Mouse (Mus musculus) kidney, adult 18-20 months (tissue): ENCODE measurements around the gene Slc16a4.

ENCODE experiments used
- DNase-seq: peaks from one replicate; pipeline ENCODE4 v3.0.0; 2021

The Slc16a4 gene

GRCm38 (mm10) chr3:107290764-107291381, at the start of gene Slc16a4:
Slc16a4 (plus strand) TSS chr3:107291230.
- DNase-seq, result peak; percentile 75

DNA sequence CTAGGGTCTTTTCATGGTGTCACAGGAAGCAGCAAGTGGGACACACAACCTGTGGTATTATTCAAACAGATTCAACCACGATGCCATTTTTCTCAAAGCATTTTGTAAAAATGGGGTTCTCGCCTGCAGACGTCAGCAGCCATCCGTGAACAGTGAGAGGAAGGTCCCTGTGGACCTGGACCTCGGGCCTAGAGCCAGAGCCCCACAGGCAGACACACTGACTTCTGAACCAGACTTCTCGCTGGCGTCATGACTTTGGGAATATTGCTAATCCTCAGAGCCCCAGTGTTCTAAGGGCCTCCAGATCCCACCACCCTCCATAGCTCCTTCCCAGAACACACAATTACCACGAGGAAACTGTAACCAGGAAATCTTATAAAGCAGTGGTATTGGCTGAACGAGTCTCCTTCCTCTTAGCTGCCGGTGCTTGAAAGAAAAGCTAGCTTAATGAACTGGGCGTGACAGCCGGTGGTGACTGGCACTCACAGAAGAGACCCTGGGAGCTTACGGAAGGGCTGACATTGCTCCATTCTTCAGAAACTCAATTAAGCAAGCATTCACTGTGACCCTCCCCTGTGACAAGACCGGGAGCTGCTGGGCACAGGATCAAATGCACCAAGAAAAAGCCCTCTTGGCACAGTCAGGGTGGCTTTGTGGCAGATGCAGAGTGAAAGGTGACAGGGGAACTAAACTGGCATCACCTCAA, 49.5 kb upstream of the Slc16a4 start:
- peak; percentile 41 for DNase-seq

DNA sequence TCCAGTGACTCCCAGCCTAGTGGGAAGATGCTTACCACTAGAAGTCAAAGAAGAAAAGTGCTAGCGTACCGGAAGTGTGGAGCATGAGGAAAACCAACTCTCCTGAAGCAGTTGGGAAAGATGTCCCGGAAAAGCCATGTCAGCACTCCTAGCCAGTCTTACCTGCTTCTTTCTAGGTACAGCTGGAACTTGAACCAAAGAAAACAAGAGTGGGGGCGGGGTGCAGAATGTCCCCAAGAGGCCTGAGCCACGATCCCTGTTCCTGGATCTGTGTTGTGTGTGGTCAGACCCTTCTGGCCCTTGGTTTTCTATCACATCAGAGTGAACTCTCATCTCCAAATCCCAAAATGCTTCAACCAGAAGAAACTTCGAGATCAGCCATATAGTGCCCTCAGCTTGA, 44.2 kb upstream of the Slc16a4 start:
- DNase-seq, result no peak

DNA sequence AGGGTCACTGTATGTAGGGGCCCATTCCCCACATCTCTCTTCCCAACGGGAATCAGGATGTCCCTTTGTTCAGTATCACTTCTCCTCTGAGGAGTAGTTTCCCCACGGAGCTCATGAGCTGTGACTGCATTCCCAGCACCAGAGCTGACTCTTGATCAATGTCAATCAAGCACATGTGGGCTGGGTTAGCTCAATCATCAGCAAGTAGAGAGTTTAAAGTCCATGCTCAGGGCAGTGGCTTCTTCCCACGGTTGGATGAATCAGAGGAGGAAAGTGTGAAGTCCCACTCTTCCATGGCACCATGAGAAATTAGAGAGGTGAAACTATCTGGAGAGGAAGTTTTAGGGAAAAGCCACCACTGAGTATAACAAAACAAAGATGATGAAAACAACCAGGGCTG, 42.0 kb upstream of the Slc16a4 start:
- DNase-seq, result peak; percentile 31

DNA sequence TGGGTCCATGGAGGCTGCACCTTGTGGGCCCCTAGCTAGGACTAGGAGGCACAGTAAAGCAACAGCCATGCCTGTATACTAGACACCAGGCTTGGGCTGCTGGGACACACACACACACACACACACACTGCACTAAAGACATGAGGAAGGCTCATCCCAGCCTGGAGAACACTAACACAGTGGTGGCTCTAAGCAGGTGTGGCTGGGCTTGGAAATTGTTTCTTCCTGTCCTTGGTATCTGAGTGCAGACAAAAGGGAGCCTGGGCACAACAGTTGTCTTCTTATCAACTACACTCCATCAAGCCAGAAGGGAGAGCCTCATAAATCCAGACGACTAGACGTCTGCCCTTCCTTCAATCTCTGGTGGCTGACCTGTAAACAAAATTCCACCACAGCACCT, 40.7 kb upstream of the Slc16a4 start:
- DNase-seq, result no peak

DNA sequence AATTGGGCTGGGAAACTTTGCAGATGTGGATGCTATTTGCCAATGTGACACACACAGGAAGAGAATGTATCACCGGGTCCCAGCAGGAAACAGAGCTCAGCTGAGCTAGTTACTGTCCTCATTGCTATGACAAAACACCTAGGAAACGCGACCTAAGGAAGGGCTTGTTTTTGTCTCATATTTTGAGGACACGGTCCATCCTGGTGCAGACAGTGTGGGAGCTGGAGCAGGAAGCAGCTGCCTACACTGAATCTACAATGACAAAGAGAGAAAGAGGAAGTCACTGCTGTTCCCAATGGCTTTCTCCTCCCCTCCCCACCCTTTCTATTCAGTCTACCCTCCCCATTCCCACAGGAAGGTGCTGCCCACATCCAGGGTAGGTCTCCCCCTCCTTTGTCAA, 39.0 kb upstream of the Slc16a4 start:
- DNase-seq, result no peak

GRCm38 (mm10) chr3:107253925-107254324, 37.1 kb upstream of the Slc16a4 start:
- no peak for DNase-seq

DNA sequence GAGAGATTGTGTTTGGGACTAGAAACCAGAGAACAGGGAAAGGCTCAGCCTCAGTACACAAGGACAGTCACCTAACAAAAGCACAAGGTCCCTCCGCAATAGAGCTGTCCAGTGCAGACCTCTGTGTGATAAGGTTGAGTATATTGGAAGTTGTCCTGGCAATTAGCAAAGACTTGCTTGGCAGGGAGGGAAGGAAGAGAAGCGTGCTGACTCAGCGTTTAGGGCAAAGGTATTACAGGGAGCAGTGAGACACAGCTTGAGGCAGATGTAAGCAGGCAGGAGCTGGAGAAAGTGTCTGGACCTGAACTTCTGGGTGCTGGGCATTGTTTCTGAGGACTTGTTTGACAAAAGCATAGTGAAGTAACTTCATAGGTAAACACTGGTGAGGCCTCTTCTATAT, 35.0 kb upstream of the Slc16a4 start:
- DNase-seq, result no peak

DNA sequence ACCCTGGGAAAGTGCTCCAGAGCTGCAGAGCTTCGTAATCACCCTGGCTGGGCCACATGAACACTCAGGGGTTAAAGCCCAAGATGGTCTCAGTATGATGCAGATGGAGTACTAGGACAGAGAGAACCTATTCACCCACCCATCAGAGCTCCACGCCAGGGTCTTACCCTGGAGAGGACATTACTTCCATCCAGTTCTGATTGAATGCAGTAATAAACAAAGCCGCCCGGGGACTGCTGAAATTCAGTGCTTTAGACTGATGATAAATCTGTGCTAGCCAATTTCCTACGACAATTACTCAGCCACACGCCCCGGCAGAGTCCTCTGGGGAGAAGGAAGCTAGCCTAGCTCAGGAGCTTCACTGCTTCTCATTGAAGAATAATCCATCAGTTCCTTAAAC, 34.3 kb upstream of the Slc16a4 start:
- DNase-seq, result no peak

- no peak for DNase-seq
Measured at GRCm38 (mm10) chr3:107257924-107258323, 33.1 kb upstream of the Slc16a4 start.

GRCm38 (mm10) chr3:107260956-107261850, 29.8 kb upstream of the Slc16a4 start:
- DNase-seq, result no peak

- peak; percentile 29 for DNase-seq
Measured at GRCm38 (mm10) chr3:107261851-107262165, 29.2 kb upstream of the Slc16a4 start.

DNA sequence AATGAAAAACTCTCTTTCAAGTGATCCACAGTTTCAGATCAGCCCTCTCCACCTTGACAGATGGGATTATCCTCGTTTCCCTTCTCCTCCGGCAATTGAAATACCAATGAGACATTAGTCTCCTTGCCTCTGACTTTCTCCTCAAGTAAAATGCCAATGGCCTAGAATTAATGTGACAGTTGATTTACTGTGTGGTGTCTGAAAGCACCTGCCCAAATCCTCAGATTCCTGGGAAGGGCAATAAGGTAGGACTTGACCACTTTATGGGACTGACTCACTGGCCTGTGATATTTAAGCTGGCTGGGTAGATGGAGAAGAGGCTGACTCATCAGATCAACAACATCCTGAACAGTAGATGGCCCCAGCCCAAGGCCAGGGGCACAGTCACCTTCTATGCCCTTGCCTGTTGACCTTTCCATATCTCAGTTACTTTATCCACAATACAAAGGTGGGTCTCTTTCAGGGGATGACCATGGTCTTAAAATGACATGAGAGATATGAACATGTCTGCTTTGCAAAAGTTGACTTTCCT, 24.1 kb upstream of the Slc16a4 start:
- DNase-seq, result no peak

- DNase-seq, result no peak
Measured at GRCm38 (mm10) chr3:107272433-107272832, 18.6 kb upstream of the Slc16a4 start.

DNA sequence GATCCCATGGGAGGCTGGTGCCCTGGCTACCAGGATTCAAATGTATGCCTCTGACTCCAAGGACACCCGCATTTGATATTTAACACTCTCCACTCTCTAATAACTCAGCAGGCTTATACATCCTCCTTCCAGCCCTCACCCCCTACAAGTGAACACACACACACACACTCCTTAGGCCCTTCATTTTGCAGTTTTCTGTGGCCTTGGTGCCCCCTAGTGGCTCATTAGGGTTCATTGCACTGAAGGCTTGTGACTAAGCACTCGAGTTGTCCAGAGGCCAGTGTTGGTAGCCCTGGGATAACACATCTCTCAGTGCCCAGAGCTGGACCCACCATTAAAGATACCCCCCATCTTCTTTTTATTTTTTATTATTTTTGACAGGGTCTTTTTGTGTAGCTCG, 17.2 kb upstream of the Slc16a4 start:
- peak; percentile 74 for DNase-seq

DNA sequence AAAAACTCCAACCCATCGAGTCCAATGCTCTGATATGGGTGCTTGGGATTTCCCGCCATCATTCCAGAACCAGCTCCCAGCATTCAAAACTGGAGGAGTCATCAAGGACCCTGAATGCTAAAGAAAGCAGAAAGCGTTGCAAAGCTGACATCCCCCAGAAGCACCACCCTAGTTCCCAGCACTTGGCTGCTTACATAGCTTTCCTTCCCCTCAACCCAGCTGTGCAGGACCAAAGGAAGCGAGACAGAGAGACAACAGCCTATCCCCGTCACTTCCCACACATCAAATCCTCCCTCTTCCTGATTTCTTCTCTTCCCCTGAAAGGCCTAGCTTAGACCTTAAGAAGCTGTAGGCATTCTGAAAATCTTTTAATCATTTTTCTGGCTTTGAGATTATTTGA, 15.7 kb upstream of the Slc16a4 start:
- no peak for DNase-seq

DNA sequence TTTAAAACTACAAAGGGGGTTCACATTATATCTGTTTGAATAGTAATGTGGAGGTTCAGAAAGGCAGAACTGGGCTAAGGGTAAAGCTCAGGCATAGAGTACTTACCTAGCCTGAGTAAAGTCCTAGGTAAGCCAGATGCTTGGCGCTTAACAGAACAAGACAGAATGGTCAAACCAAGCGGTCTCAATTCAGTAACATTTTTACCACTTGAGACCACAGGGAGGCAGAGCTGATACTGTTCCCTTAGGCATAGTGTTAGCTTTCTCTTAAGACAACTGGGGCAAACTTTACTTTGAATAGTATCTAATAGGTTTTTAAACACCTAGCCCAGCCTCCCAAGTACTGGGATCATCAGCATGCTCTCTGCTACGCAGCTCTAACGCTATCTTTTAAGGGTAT, 15.0 kb upstream of the Slc16a4 start:
- no peak for DNase-seq

- no peak for DNase-seq
Measured at GRCm38 (mm10) chr3:107276626-107277025, 14.4 kb upstream of the Slc16a4 start.

GRCm38 (mm10) chr3:107278479-107279269, 12.4 kb upstream of the Slc16a4 start, which contains the start of gene Lamtor5:
Lamtor5 (plus strand) TSS chr3:107278858.
- peak; percentile 94 for DNase-seq

DNA sequence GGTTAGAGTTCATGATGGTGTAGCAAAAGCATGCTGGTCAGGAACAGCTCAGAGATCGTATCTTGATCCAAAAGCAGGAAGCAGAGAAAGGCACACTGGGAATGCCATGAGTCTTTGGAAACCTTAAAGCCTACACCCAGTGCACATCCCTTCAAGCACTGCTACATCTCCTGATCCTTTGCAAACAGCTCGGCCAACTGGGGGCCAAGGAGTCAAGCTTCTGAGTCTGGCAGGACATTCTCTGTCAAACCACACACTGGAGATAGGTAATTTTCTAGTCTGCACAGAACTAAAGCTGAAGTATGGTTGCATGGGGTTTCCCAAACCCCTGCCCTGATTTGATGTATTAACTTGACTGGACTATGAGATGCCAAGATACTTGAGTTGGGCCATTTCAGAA, 4.9 kb upstream of the Slc16a4 start:
- DNase-seq, result no peak

GRCm38 (mm10) chr3:107287346-107287745, 3.7 kb upstream of the Slc16a4 start:
- DNase-seq, result no peak

GRCm38 (mm10) chr3:107295672-107296360, 4.8 kb downstream of the Slc16a4 start:
- no peak for DNase-seq
